Mouse (Mus musculus): ENCODE data around the gene Qser1. TPM values are rescaled to one million over a fixed set of nuclear protein-coding genes. Genes with fewer than 3 reads are reported as not detected.

The Qser1 gene
- total RNA-seq, 2 experiments from 2014 or later = 9.8 to 11.3 TPM

DNA sequence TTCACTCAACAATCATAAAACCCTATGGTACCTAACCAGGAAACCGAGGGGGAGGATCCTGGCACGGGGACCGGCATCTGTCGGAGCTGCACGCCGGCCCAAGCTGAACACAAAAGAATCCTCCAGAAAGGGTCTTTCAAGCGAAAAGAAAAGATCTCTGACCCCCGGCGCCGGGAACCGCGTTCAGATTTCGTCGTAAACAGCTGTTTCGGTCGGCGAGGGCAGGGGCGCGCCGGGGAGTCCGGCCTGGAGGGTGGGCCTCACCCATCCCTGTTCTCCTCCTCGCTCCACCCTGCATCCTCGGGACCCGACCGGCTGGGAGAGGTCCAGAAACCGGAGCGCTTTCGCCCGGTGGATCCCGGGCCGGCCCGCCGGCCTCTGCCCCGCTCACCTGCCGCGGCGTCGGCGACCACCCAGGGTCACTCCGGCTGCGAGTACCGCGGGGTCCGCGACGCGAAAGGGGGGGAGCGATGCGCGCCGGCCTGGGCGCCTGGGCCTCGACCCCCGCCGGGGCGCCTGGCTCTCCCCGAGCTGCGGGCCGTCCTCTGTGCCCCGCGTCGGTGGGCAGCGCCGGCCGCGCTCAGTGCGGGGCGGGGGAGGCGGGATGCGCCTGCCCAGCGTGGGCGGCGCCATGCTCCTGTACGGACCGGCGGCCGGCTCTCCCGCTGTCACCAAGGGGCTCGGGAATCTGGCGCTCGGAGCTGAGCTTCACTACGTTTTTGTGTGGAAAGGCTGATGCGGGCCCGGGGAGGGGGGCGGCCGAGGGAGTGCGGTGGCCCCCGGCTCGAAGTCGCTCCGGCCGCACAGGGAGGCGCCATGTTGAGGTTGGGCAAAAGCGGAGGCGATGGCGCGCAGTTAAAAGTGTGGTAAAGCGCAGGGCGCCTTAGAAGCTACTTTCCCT is 104.7 kb downstream of the Qser1 start, which contains the start of gene Tcp11l1:
TSS of gene Tcp11l1 (minus strand) at position 585 of the 901 bp plus-strand sequence.
- peak in 1 of 2 experiments; percentile 54 for DNase-seq (ENCODE audit: low spot score in 2 of 2)
- Histone ChIP-seq H3K4me3 (peak within 1 kb of the TSS; percentile 94), H3K27ac (peak within 1 kb of the TSS; percentile 97)
- TF ChIP-seq CTCF (conservative IDR thresholded peaks at IDR 0.05) = no peak

DNA sequence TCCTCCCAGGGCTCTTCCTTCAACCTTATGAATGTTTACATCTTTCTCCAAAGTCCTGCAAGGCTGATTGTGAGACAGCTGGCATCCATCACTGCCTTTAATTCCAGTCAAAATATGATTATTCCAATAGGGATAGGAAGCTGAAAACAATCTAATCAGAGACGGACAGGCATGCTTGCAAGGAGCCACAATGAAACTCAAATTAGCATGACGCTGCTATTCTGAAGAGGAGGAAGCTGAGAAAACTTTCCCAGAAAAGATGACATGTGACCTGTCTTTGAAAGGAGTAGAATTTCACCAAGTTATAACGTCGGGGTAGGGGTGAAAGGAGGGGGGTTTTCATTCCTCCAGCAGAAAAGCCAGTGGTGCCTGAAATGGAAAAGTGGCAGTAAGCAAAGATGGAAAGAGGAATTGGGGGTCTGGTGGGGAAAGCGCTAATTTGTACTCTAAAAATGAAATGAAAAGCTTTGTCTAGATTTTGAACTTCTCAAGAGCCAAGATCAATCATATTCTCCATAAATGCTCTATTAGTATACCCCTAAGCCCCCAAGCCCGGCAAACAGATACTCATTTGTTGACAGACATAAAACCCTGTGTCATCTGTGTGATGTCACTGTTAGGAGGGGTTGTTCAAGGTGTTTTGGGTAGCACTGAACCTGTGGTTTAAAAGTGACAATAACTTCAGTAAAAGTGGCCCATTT is 105.7 kb downstream of the Qser1 start:
- DNase-seq (ENCODE audit: low spot score in 2 of 2) = no peak
- no peak overlapping the region for H3K27ac ChIP-seq
- H3K4me3 ChIP-seq = peak overlapping the region; percentile 94
- no peak for TF ChIP-seq CTCF (conservative IDR thresholded peaks at IDR 0.05)

DNA sequence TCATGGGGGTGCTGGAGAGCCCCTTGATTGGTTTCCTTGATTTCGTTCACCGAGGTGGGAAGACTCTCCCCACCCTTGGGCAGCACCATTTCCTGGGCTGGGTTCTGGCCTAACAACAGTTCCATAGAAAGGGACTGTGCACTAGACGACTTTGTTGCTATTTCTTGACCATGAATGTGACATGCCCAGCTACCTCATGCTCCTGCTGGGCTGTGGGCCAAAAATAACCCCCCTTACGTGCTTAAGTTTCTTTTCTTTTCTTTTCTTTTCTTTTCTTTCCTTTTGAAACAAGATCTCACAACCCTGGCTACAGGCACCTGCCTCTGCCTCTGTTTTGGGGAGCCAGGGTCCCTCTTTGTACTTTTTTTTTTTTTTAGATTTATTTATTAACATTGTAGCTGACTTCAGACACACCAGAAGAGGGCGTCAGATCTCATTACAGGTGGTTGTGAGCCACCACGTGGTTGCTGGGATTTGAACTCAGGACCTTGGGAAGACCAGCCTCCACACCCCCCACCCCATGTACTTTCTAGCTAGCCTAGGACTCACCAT is 106.7 kb downstream of the Qser1 start:
- no peak for DNase-seq (ENCODE audit: low spot score in 2 of 2)
- H3K27ac ChIP-seq = no peak overlapping the region
- H3K4me3 ChIP-seq = no peak overlapping the region
- no peak; the same call in 1 of the 2 replicates for TF ChIP-seq CTCF (conservative IDR thresholded peaks at IDR 0.05)

Other genes with a start within 250 kb of the Qser1 start
- gene Cstf3, start 226.2 kb downstream of the Qser1 start, total RNA-seq (2021) = 10 to 100 TPM; 45.3 to 46.2 TPM
- 10 to 100 TPM; 35.6 to 37.9 TPM for gene Tcp11l1, start 104.6 kb downstream of the Qser1 start, total RNA-seq (2021)
- gene Pin1rt1, start 100.4 kb downstream of the Qser1 start, total RNA-seq (2021) = not detected
- gene Depdc7, start 73.9 kb downstream of the Qser1 start, total RNA-seq (2021) = 1 to 10 TPM; 1.6 to 2.2 TPM
- gene Prrg4, start 33.1 kb upstream of the Qser1 start, total RNA-seq (2021) = under 1 TPM; 0.47 to 0.56 TPM
- gene Ccdc73, start 51.0 kb upstream of the Qser1 start, total RNA-seq (2021) = 1 to 10 TPM in 1 of 2 experiments, not detected in 1; 1.2 TPM
- 10 to 100 TPM; 92.7 to 97.6 TPM for gene Eif3m, start 200.3 kb upstream of the Qser1 start, total RNA-seq (2021)